Mouse (Mus musculus) heart, postnatal 10 days (tissue): ENCODE data around the gene Ppp3r1. TPM values are rescaled to one million over a fixed set of nuclear protein-coding genes. Genes with fewer than 3 reads are reported as not detected.
A peak's percentile ranks its signal among the peaks of the same experiment; 100 is the strongest.

Experiments
- DNase-seq, 2 experiments: peaks; one replicate each; pipeline ENCODE4 v3.0.0; 2021
- intact Hi-C: fragments of 180-260 bp; cut with DNase I; formaldehyde crosslinking; loops from one replicate; pipeline ENCODE4 v1.15.1; 2025
- total RNA-seq, 2 experiments: library from RNA; stranded (reverse); gene quantifications; 2 replicates each; pipeline ENCODE4 v1.2.3; 2021

Ppp3r1 gene
- 10 to 100 TPM; 77.6 to 80.8 TPM for total RNA-seq

- DNase-seq: peak; percentile 97 to 98
- intact Hi-C loops: loop anchor here (1.0 to 10.0 kb wide), 3 partner anchors 52 to 184 kb away; partner anchors contain the start of gene Pno1
These were observed at the start of gene Ppp3r1 for GRCm38 (mm10) chr11:17158858-17159737. Gene Ppp3r1, plus strand, starts transcription at chr11:17159263.

GRCm38 (mm10) chr11:17112419-17113090 lies 46.5 kb upstream of the Ppp3r1 start:
- intact Hi-C loops: no loop called here
- DNase-seq: no peak

GRCm38 (mm10) chr11:17126418-17126817 lies 32.6 kb upstream of the Ppp3r1 start:
- no peak for DNase-seq
- intact Hi-C loops: no loop called here

- intact Hi-C loops: no loop called here
- no peak for DNase-seq
These were observed 23.4 kb upstream of the Ppp3r1 start for GRCm38 (mm10) chr11:17135638-17136037.

GRCm38 (mm10) chr11:17138306-17139033 lies 20.6 kb upstream of the Ppp3r1 start:
- intact Hi-C loops: no loop called here
- DNase-seq: no peak

GRCm38 (mm10) chr11:17159738-17160241 lies 727 bp downstream of the Ppp3r1 start:
- intact Hi-C loops: loop anchor here (1.0 to 10.0 kb wide), 5 partner anchors 52 to 207 kb away; partner anchors contain the start of genes C1d, Fbxo48 and Pno1
- peak; percentile 60 to 65 for DNase-seq

GRCm38 (mm10) chr11:17160242-17160641 lies 1.2 kb downstream of the Ppp3r1 start:
- intact Hi-C loops: loop anchor here (5.0 kb wide), 2 partner anchors 97 to 208 kb away; partner anchors contain the start of genes C1d and Fbxo48

GRCm38 (mm10) chr11:17163956-17164355 lies 4.9 kb downstream of the Ppp3r1 start:
- intact Hi-C loops: loop anchor here (5.0 kb wide), 2 partner anchors 93 to 212 kb away; partner anchors contain the start of genes C1d and Fbxo48

More at GRCm38 (mm10) chr11:17160242-17160641, 1.2 kb downstream of the Ppp3r1 start:
- peak; percentile 69 to 72 for DNase-seq

GRCm38 (mm10) chr11:17166627-17167026 lies 7.6 kb downstream of the Ppp3r1 start:
- DNase-seq: no peak
- intact Hi-C loops: no loop called here

More at GRCm38 (mm10) chr11:17163956-17164355, 4.9 kb downstream of the Ppp3r1 start:
- DNase-seq: no peak

GRCm38 (mm10) chr11:17169262-17169661 lies 10.2 kb downstream of the Ppp3r1 start:
- intact Hi-C loops: no loop called here
- no peak for DNase-seq

GRCm38 (mm10) chr11:17170938-17171729 lies 12.1 kb downstream of the Ppp3r1 start:
- no peak for DNase-seq
- intact Hi-C loops: no loop called here

- intact Hi-C loops: no loop called here
- DNase-seq: no peak
These were observed 13.2 kb downstream of the Ppp3r1 start for GRCm38 (mm10) chr11:17172300-17172699.

GRCm38 (mm10) chr11:17176638-17177037 lies 17.6 kb downstream of the Ppp3r1 start:
- DNase-seq: no peak
- intact Hi-C loops: no loop called here

- DNase-seq: no peak
- intact Hi-C loops: no loop called here
These were observed 21.7 kb downstream of the Ppp3r1 start for GRCm38 (mm10) chr11:17180753-17181152.

GRCm38 (mm10) chr11:17181807-17182206 lies 22.7 kb downstream of the Ppp3r1 start, which contains the start of gene Wdr92:
Gene Wdr92, plus strand, starts transcription at chr11:17182107.
- intact Hi-C loops: no loop called here

GRCm38 (mm10) chr11:17183165-17183564 lies 24.1 kb downstream of the Ppp3r1 start:
- intact Hi-C loops: no loop called here
- no peak for DNase-seq

More at GRCm38 (mm10) chr11:17181807-17182206, 22.7 kb downstream of the Ppp3r1 start, which contains the start of gene Wdr92:
- DNase-seq: no peak

GRCm38 (mm10) chr11:17187649-17188048 lies 28.6 kb downstream of the Ppp3r1 start:
- DNase-seq: no peak

GRCm38 (mm10) chr11:17188786-17189185 lies 29.7 kb downstream of the Ppp3r1 start:
- intact Hi-C loops: no loop called here
- no peak for DNase-seq

More at GRCm38 (mm10) chr11:17187649-17188048, 28.6 kb downstream of the Ppp3r1 start:
- intact Hi-C loops: no loop called here

- intact Hi-C loops: no loop called here
- no peak for DNase-seq
These were observed 33.2 kb downstream of the Ppp3r1 start for GRCm38 (mm10) chr11:17192151-17192844.
